Mouse (Mus musculus) forebrain, embryonic 16.5 days (tissue): ENCODE data around the gene Dmbt1. TPM values are rescaled to one million over a fixed set of nuclear protein-coding genes. Genes with fewer than 3 reads are reported as not detected.

Experiments used
- ATAC-seq: fragments of 200-750 bp; cut with Nextera tagmentation; 2 replicates; pipeline ENCODE4 v1.8.0; 2017; ENCODE audit warnings: mild to moderate bottlenecking, moderate library complexity
- H3K27ac ChIP-seq: fragments of 300-500 bp; sonication (generic); 2 replicates; pipeline ENCODE4 v1.5.1; 2014; ENCODE audit warnings: low read length, control low read depth
- H3K27me3 ChIP-seq: fragments of 300-500 bp; sonication (generic); replicated peaks from 2 replicates; pipeline ENCODE4 v1.6.1; 2014; ENCODE audit warnings: low read length; ENCODE audit not compliant: control insufficient read depth, insufficient read depth
- H3K36me3 ChIP-seq: fragments of 300-500 bp; sonication (generic); 2 replicates; pipeline ENCODE4 v1.6.1; 2014; ENCODE audit not compliant: control insufficient read depth, insufficient read depth
- H3K4me1 ChIP-seq: fragments of 300-500 bp; sonication (generic); replicated peaks from 2 replicates; pipeline ENCODE4 v1.6.1; 2014; ENCODE audit warnings: low read length; ENCODE audit not compliant: control insufficient read depth, insufficient read depth
- H3K4me2 ChIP-seq: fragments of 300-500 bp; sonication (generic); 2 replicates; pipeline ENCODE4 v1.6.1; 2014; ENCODE audit warnings: mild to moderate bottlenecking, low read length, control low read depth
- H3K4me3 ChIP-seq: fragments of 300-500 bp; sonication (generic); replicated peaks from 2 replicates; pipeline ENCODE4 v1.5.1; 2014; ENCODE audit warnings: mild to moderate bottlenecking, low read length, control low read depth
- H3K9ac ChIP-seq: fragments of 300-500 bp; sonication (generic); replicated peaks from 2 replicates; pipeline ENCODE4 v1.6.1; 2014; ENCODE audit warnings: low read depth, low read length, control low read depth
- H3K9me3 ChIP-seq: fragments of 300-500 bp; sonication (generic); 2 replicates; pipeline ENCODE4 v1.6.1; 2016; ENCODE audit warnings: low read length; ENCODE audit not compliant: control insufficient read depth
- WGBS: fragments of 180-500 bp; shearing (Covaris S2); extraction: QIAGEN DNeasy Blood & Tissue Kit; methylation state at CpG from one replicate; pipeline ENCODE4 v1.1.7; 2014; 5-methylcytosine and 5-hydroxymethylcytosine counted together
- polyA plus RNA-seq: library from polyadenylated mRNA; unstranded; fragments of >200 nt; fragmentation: Nextera tagmentation; extraction: Ambion mirVana; gene quantifications from 2 replicates; pipeline ENCODE4 v1.2.1, GENCODE M21; 2015

Dmbt1 gene
- polyA plus RNA-seq, 1 experiment from 2014 or later: not detected

DNA sequence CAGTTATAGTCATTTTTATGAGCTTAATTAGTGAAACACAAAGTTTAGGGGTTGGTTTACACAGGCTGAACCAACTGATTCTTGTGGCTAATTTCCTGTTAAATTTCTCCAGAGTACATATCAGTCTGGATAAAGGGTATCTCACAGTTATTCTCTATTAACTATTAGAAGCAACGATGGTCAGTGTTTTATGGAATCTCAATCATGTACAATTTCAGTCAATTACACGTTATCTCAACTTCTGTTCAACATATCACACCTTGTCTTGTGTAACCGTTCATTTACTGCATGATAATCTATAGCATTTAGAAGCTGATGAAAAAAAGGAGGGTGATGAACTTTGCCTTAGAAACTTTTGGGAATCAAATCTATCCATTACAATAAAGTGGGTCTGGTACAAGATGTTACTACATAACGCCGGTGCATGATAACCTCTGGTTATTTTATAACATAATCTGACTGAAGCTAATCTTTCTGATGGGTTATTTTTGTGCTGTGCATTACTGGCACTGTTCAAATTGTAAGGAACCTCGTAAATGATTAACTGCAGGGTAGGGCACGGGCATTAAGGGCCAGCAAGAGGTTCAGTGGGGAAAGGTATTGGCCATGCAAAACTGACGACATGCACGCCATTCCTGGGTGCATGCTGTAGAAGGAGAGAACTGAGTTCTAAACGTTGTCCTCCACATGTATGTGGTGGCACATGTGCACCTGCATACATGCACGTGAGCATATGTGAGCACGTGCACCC lies 29.7 kb upstream of the Dmbt1 start:
- WGBS: 89% methylated on average over 12 of the region's 12 CpGs
- H3K9ac ChIP-seq: no peak overlapping the region
- no peak for ATAC-seq
- H3K27me3 ChIP-seq: no peaks in the 10 kb centered on the region
- no peaks in the 10 kb centered on the region for H3K36me3 ChIP-seq
- no peaks in the 10 kb centered on the region for H3K4me1 ChIP-seq
- no peak overlapping the region for H3K27ac ChIP-seq
- no peak overlapping the region for H3K4me3 ChIP-seq
- no peak overlapping the region for H3K4me2 ChIP-seq
- peaks cover 3% of the 10 kb centered on the region for H3K9me3 ChIP-seq

DNA sequence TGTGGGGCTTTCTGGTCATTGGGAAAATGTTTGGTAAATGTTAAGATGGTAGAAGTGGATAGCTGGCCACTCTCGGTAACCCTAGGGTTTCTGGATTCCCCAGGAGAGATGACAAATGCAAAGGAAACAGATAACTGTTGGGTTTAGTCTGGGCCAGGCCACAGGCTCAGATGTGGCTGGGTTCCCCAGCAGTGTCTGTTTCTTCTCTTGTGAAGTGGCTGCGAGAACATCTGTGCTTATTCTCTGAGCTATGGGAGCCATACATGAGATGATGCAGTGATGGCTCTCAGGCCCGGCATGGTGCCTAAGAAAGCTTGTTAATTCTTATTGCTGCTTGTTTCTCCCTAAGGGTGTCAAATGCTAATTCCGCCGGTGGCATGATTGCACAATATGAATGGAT lies 27.8 kb upstream of the Dmbt1 start:
- H3K27me3 ChIP-seq: no peaks in the 10 kb centered on the region
- H3K9ac ChIP-seq: no peak overlapping the region
- H3K4me1 ChIP-seq: no peaks in the 10 kb centered on the region
- peaks cover 5% of the 10 kb centered on the region for H3K9me3 ChIP-seq
- ATAC-seq: no peak
- no peak overlapping the region for H3K4me2 ChIP-seq
- no peaks in the 10 kb centered on the region for H3K36me3 ChIP-seq
- WGBS: 82% methylated on average over 5 of the region's 5 CpGs
- no peak overlapping the region for H3K4me3 ChIP-seq
- H3K27ac ChIP-seq: no peak overlapping the region

DNA sequence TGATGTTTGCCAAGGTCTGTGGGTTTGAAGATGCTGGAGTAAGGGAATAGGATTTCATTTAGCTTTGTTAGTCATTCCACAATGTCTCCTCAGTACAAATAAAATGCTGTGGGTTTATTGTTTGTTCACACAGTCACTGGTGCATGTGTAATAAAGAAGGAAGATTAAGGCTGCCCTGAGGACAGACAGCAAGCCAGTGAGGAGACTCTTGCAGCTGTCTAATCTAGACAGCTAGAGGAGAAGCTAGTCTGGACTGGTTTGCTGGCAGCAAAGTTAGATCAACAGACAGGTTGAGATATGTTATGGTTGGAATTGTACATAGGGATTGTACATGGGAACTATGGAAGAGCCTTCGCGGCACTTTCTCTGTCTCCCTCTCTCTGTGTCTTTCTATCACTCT lies 24.6 kb upstream of the Dmbt1 start:
- no peak overlapping the region for H3K4me2 ChIP-seq
- no peaks in the 10 kb centered on the region for H3K27me3 ChIP-seq
- H3K27ac ChIP-seq: no peak overlapping the region
- no peak for ATAC-seq
- peaks cover 5% of the 10 kb centered on the region for H3K9me3 ChIP-seq
- H3K9ac ChIP-seq: no peak overlapping the region
- 100% methylated on average over 2 of the region's 2 CpGs for WGBS
- H3K4me1 ChIP-seq: no peaks in the 10 kb centered on the region
- no peaks in the 10 kb centered on the region for H3K36me3 ChIP-seq
- H3K4me3 ChIP-seq: no peak overlapping the region

DNA sequence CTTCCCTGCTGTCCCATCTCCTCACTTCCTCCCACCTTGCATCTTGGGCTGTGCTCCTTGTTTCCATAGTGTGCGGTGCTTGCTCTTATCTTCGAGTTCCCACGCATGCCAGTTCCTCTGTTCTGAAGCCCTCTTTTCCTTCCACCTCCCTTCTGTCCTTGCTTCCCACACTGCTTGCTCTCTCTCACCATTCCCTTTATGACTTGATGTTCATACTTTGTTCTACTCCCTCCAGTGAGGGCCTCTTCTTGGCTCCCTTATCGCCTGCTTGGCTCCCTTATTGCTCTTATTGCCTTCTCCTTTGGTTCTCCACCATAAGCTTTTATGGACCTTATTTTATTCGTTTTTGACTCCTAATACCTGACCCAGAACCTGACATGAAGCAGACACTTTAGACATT lies 22.7 kb upstream of the Dmbt1 start:
- no peaks in the 10 kb centered on the region for H3K36me3 ChIP-seq
- WGBS: 85% methylated on average over 5 of the region's 5 CpGs
- H3K9me3 ChIP-seq: peaks cover 5% of the 10 kb centered on the region
- H3K9ac ChIP-seq: no peak overlapping the region
- no peak overlapping the region for H3K4me3 ChIP-seq
- no peaks in the 10 kb centered on the region for H3K27me3 ChIP-seq
- ATAC-seq: no peak
- H3K4me2 ChIP-seq: no peak overlapping the region
- H3K27ac ChIP-seq: no peak overlapping the region
- no peaks in the 10 kb centered on the region for H3K4me1 ChIP-seq

DNA sequence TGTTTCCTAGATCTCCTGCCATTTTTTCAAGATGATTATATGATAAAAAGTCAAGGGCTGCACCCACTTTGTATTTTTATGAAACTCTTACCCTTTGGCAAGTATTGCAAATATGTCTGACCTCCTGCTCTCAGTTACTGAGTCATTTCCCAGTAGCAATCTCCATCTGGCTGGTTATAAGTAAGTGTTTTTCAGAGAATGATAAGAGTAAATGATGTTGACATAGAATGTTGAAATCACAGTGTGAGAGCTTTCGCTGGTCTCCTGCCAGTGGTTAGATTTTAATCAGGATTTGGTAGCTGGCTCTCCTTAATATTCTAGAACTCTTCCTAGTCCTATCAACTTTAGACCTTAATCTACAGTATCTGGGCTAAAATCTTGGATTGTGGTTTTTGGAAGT lies 20.0 kb upstream of the Dmbt1 start:
- H3K9ac ChIP-seq: no peak overlapping the region
- 85% methylated on average over 1 of the region's 1 CpGs for WGBS
- no peak overlapping the region for H3K27ac ChIP-seq
- no peak overlapping the region for H3K4me3 ChIP-seq
- no peaks in the 10 kb centered on the region for H3K36me3 ChIP-seq
- peaks cover 5% of the 10 kb centered on the region; the same call in 1 of the 2 replicates for H3K9me3 ChIP-seq
- no peaks in the 10 kb centered on the region for H3K27me3 ChIP-seq
- no peak for ATAC-seq
- H3K4me2 ChIP-seq: no peak overlapping the region
- no peaks in the 10 kb centered on the region for H3K4me1 ChIP-seq

DNA sequence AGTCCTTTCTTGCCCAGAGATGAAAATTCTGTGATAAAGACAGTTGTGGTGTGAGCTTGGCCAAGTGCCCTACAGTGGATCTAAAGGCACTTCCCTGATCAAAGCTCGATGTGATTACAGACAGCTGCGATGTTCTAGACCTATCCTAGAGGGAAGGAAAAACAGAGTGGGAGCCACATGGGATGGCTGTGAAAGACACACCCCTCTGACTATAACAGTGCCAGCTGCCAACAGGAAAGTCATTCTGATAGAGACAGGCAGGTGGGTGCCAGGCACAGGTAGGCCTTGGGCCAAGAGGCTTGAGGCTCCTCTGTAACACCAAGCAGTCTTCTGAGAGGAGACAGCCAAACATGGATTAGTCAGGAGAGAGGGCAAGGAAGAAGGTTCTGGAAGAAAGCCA lies 12.7 kb upstream of the Dmbt1 start:
- H3K27me3 ChIP-seq: no peaks in the 10 kb centered on the region
- ATAC-seq: no peak
- no peaks in the 10 kb centered on the region for H3K36me3 ChIP-seq
- H3K4me2 ChIP-seq: no peak overlapping the region
- H3K27ac ChIP-seq: no peak overlapping the region
- WGBS: 86% methylated on average over 2 of the region's 2 CpGs
- H3K9me3 ChIP-seq: peaks cover 4% of the 10 kb centered on the region; the same call in 1 of the 2 replicates
- no peak overlapping the region for H3K9ac ChIP-seq
- no peaks in the 10 kb centered on the region for H3K4me1 ChIP-seq
- H3K4me3 ChIP-seq: no peak overlapping the region

DNA sequence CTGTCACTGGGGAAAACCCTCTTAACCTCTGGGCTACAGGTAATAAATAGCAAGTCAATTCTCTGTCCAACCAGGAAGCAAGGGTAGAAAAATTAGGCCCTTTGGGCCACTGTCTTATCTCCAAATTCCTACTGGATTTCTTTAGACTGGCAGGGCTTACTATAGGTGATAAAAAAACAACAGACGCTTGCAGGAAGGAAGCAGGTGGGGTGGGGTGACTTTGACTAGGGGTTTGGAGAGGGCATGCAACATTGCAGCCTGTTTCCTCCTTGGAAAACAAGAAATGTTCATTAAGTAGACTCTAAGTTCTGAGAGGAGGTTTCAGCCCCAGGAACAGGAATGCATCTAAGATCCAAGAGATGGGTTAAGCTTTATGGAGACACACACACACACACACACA lies 7.0 kb upstream of the Dmbt1 start:
- Histone ChIP-seq H3K36me3 (no peaks in the 10 kb centered on the region), H3K9me3 (no peaks in the 10 kb centered on the region), H3K4me3 (no peak overlapping the region), H3K27me3 (no peaks in the 10 kb centered on the region), H3K9ac (no peak overlapping the region), H3K4me2 (no peak overlapping the region), H3K27ac (no peak overlapping the region), H3K4me1 (no peaks in the 10 kb centered on the region)
- 74% methylated on average over 1 of the region's 1 CpGs for WGBS
- ATAC-seq: no peak

DNA sequence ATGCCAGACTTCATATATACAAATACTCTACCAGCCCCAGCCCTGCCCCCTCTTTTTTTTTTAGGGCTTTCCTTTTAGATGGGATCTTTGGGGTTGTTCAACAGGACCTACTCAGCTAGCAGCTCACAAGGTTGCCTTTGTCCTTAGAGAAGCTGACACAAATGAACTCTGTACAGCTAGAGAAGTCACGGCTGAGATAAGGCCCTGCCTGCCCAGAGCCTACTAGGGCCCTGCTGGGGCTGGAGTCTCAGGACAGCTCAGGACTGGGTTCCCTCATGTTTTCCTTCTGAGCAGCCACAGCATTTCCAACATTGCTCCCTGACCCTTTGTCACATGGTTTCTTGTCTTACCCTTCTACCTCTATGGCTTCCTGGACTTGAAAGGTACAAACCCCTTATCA lies 4.3 kb upstream of the Dmbt1 start:
- ATAC-seq: no peak
- H3K27ac ChIP-seq: no peak overlapping the region
- H3K9me3 ChIP-seq: no peaks in the 10 kb centered on the region
- no peak overlapping the region for H3K9ac ChIP-seq
- H3K27me3 ChIP-seq: no peaks in the 10 kb centered on the region
- no peak overlapping the region for H3K4me2 ChIP-seq
- H3K4me3 ChIP-seq: no peak overlapping the region
- H3K36me3 ChIP-seq: no peaks in the 10 kb centered on the region
- 71% methylated on average over 1 of the region's 1 CpGs for WGBS
- H3K4me1 ChIP-seq: no peaks in the 10 kb centered on the region

DNA sequence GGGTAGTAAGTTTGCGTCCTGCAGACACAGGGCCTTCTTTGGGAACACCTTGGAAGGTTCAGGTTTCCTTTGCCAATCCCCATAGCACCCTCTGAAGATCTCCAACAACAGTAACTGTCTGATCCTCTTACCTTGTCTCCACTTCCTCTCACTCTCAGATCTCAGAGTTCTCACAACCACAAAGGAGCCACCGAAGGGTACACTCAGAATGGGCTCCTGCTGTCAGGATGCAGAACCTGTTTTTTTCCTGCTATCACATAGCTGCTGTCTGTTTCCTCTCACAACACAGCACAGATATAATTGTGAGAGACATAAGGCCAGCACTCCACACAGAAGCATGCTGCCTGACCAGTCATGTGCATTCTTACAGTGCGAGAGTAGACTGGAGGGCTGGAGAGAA lies 4.5 kb downstream of the Dmbt1 start:
- Histone ChIP-seq H3K36me3 (no peaks in the 10 kb centered on the region), H3K9me3 (no peaks in the 10 kb centered on the region), H3K27me3 (no peaks in the 10 kb centered on the region), H3K9ac (no peak overlapping the region), H3K27ac (no peak overlapping the region), H3K4me1 (no peaks in the 10 kb centered on the region), H3K4me3 (no peak overlapping the region), H3K4me2 (no peak overlapping the region)
- no peak for ATAC-seq
- WGBS: 88% methylated on average over 3 of the region's 3 CpGs

DNA sequence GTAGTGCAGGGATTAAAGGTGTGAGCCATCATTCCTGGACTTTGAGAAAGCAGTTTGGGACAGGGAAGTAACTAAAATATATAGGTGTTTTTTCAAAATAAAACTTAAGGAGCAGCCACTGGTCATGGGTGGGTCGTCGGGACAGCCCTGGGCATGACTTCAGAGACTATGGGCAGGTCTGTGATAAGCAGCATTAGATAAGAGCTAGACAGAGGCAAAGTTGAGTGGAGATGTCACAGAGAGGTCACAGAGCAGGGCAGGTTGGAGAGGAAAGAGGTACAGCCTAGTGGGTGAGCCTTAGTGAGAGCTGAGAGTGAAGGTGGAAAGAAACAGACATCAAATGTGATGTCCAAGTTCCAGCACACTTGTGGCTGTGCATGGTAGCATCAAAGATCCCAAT lies 5.2 kb downstream of the Dmbt1 start:
- Histone ChIP-seq H3K4me3 (no peak overlapping the region), H3K4me1 (no peaks in the 10 kb centered on the region), H3K9ac (no peak overlapping the region), H3K9me3 (no peaks in the 10 kb centered on the region), H3K27ac (no peak overlapping the region), H3K36me3 (no peaks in the 10 kb centered on the region), H3K4me2 (no peak overlapping the region), H3K27me3 (no peaks in the 10 kb centered on the region)
- ATAC-seq: no peak
- 89% methylated on average over 2 of the region's 2 CpGs for WGBS
